Mouse (Mus musculus): ENCODE measurements at regions not wholly inside any gene's neighbourhood (a gene's known extent, or its start where the extent isn't known, plus 50 kb on each side); places are given as distances from the start of the nearest gene placed in this dataset.
A peak's percentile ranks its signal among the peaks of the same experiment; 100 is the strongest.

DNA sequence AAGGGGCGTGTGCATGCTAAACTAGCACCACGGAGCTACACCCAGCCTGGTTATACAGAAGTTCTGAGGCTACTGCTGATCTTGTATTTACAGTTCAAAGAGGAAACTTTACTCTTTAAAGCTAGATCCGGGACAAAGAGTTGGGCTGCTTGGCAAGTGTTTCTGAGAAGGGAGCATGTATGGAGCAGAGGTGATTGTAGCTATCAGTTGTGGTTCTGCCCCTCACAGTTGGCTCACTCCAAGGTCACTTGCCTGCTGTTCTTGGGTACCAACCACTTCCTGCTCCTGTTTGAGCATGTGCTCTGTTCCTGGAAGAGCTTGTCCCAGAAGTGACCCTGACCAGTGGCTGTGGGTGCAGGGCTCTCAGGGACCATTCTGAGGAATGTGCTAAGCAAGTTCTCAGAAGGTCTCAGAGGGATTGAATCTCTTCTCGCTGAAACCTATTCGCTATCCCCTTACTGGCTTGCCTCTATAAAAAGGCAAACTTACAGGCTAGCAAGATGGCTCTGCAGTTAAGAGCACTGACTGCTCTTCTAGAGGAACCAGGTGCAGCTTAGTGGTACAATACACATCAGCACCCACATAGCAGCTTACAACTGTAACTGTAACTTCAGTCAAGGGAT lies 94.9 kb upstream of the Max start:
- Histone ChIP-seq H3K36me3 (ENCODE audit: control insufficient read depth, insufficient read depth, low read length) (no peaks in the 10 kb centered on the region), H3K4me1 (ENCODE audit: control insufficient read depth, insufficient read depth, low read length) (no peaks in the 10 kb centered on the region), H3K27ac (replicated peaks; ENCODE audit: low read depth, low read length) (no peak overlapping the region), H3K9ac (ENCODE audit: low read length) (no peak overlapping the region), H3K27me3 (ENCODE audit: control insufficient read depth, insufficient read depth, low read length) (no peaks in the 10 kb centered on the region), H3K4me2 (ENCODE audit: low read depth, severe bottlenecking) (no peak overlapping the region), H3K4me3 (ENCODE audit: low read depth, low read length) (no peak overlapping the region), H3K9me3 (ENCODE audit: control insufficient read depth, low read length) (no peaks in the 10 kb centered on the region)
- ATAC-seq (ENCODE audit: insufficient number of reproducible peaks, low FRiP score, low TSS enrichment, low read depth) (no peak), DNase-seq (ENCODE audit: low spot score) (no peak)
- WGBS = 73% methylated on average over 5 of the region's 5 CpGs

DNA sequence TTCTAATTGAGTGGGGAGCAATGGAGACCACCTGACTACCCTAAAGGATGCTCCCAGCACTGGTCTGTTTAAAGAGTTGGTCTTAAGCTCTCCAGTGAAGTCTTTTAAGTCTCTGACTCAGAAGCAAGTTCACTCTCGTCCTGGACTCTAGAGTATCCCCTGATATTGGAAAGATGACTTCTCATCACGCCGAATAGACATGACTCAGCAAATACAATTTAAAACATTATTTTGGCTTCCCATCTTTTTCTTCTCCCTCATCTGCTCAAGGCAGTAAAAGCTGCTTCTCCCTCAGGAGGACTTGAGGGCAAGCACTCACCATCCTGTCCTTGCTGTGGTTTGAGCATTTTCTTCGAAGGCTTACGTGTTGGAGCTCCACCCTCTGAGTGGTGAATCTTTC lies 92.7 kb upstream of the Max start:
- no peak overlapping the region for H3K4me3 ChIP-seq (ENCODE audit: low read depth, low read length)
- no peak overlapping the region for H3K4me2 ChIP-seq (ENCODE audit: low read depth, severe bottlenecking)
- 85% methylated on average over 5 of the region's 5 CpGs for WGBS
- no peak for ATAC-seq (ENCODE audit: insufficient number of reproducible peaks, low FRiP score, low TSS enrichment, low read depth)
- H3K27me3 ChIP-seq (ENCODE audit: control insufficient read depth, insufficient read depth, low read length) = no peaks in the 10 kb centered on the region
- H3K4me1 ChIP-seq (ENCODE audit: control insufficient read depth, insufficient read depth, low read length) = no peaks in the 10 kb centered on the region
- no peak for DNase-seq (ENCODE audit: low spot score)
- H3K9ac ChIP-seq (ENCODE audit: low read length) = no peak overlapping the region
- H3K36me3 ChIP-seq (ENCODE audit: control insufficient read depth, insufficient read depth, low read length) = no peaks in the 10 kb centered on the region
- H3K27ac ChIP-seq (replicated peaks; ENCODE audit: low read depth, low read length) = no peak overlapping the region
- H3K9me3 ChIP-seq (ENCODE audit: control insufficient read depth, low read length) = no peaks in the 10 kb centered on the region

DNA sequence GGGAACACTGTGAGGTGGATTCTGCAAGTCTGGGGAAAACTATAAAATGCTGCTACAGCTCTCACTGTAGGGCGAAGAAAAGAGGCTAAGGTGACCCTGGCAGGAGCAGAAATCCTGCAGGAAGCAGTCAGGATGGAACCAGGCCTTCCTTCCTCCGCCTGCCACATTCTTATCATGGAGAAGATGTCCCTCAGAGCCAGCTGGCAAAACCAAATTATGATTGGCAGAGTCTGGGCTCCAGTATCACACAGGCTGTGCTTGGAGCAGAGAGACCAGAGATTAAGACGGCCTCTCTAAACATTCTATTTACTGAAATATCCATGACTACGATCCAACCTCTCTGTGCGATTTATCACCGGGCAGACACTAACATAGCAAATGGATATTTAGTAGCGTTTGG lies 92.2 kb upstream of the Max start:
- no peaks in the 10 kb centered on the region for H3K27me3 ChIP-seq (ENCODE audit: control insufficient read depth, insufficient read depth, low read length)
- WGBS = 94% methylated on average over 7 of the region's 7 CpGs

GRCm38 (mm10) chr12:77052853-77053252 lies 90.9 kb upstream of the Max start:
- WGBS = 74% methylated on average over 6 of the region's 6 CpGs
- no peak overlapping the region for H3K4me2 ChIP-seq (ENCODE audit: low read depth, severe bottlenecking)
- no peak for ATAC-seq (ENCODE audit: insufficient number of reproducible peaks, low FRiP score, low TSS enrichment, low read depth)

More for the DNA sequence above, 92.2 kb upstream of the Max start:
- no peaks in the 10 kb centered on the region for H3K4me1 ChIP-seq (ENCODE audit: control insufficient read depth, insufficient read depth, low read length)
- no peak overlapping the region for H3K27ac ChIP-seq (replicated peaks; ENCODE audit: low read depth, low read length)
- ATAC-seq (ENCODE audit: insufficient number of reproducible peaks, low FRiP score, low TSS enrichment, low read depth) (no peak), DNase-seq (ENCODE audit: low spot score) (no peak)
- H3K9me3 ChIP-seq (ENCODE audit: control insufficient read depth, low read length) = no peaks in the 10 kb centered on the region
- H3K9ac ChIP-seq (ENCODE audit: low read length) = no peak overlapping the region
- H3K4me3 ChIP-seq (ENCODE audit: low read depth, low read length) = no peak overlapping the region
- no peaks in the 10 kb centered on the region for H3K36me3 ChIP-seq (ENCODE audit: control insufficient read depth, insufficient read depth, low read length)
- H3K4me2 ChIP-seq (ENCODE audit: low read depth, severe bottlenecking) = no peak overlapping the region

GRCm38 (mm10) chr12:77048380-77048779 lies 86.4 kb upstream of the Max start:
- 36% methylated on average over 11 of the region's 11 CpGs for WGBS
- ATAC-seq (ENCODE audit: insufficient number of reproducible peaks, low FRiP score, low TSS enrichment, low read depth) = no peak
- H3K27me3 ChIP-seq (ENCODE audit: control insufficient read depth, insufficient read depth, low read length) = no peaks in the 10 kb centered on the region

More at GRCm38 (mm10) chr12:77052853-77053252, 90.9 kb upstream of the Max start:
- Histone ChIP-seq H3K27ac (replicated peaks; ENCODE audit: low read depth, low read length) (no peak overlapping the region), H3K4me1 (ENCODE audit: control insufficient read depth, insufficient read depth, low read length) (no peaks in the 10 kb centered on the region), H3K9ac (ENCODE audit: low read length) (no peak overlapping the region), H3K27me3 (ENCODE audit: control insufficient read depth, insufficient read depth, low read length) (no peaks in the 10 kb centered on the region), H3K4me3 (ENCODE audit: low read depth, low read length) (no peak overlapping the region), H3K9me3 (ENCODE audit: control insufficient read depth, low read length) (no peaks in the 10 kb centered on the region), H3K36me3 (ENCODE audit: control insufficient read depth, insufficient read depth, low read length) (no peaks in the 10 kb centered on the region)
- DNase-seq (ENCODE audit: low spot score) = peak; percentile 51

GRCm38 (mm10) chr12:77047273-77047672 lies 85.3 kb upstream of the Max start:
- 90% methylated on average over 1 of the region's 1 CpGs for WGBS
- Histone ChIP-seq H3K4me2 (ENCODE audit: low read depth, severe bottlenecking) (no peak overlapping the region), H3K4me3 (ENCODE audit: low read depth, low read length) (no peak overlapping the region), H3K9ac (ENCODE audit: low read length) (no peak overlapping the region), H3K27ac (replicated peaks; ENCODE audit: low read depth, low read length) (no peak overlapping the region), H3K36me3 (ENCODE audit: control insufficient read depth, insufficient read depth, low read length) (no peaks in the 10 kb centered on the region), H3K9me3 (ENCODE audit: control insufficient read depth, low read length) (no peaks in the 10 kb centered on the region), H3K4me1 (ENCODE audit: control insufficient read depth, insufficient read depth, low read length) (no peaks in the 10 kb centered on the region), H3K27me3 (ENCODE audit: control insufficient read depth, insufficient read depth, low read length) (no peaks in the 10 kb centered on the region)
- no peak for DNase-seq (ENCODE audit: low spot score)
- ATAC-seq (ENCODE audit: insufficient number of reproducible peaks, low FRiP score, low TSS enrichment, low read depth) = no peak

More at GRCm38 (mm10) chr12:77048380-77048779, 86.4 kb upstream of the Max start:
- no peak overlapping the region for H3K4me3 ChIP-seq (ENCODE audit: low read depth, low read length)
- no peaks in the 10 kb centered on the region for H3K9me3 ChIP-seq (ENCODE audit: control insufficient read depth, low read length)
- H3K4me2 ChIP-seq (ENCODE audit: low read depth, severe bottlenecking) = no peak overlapping the region
- H3K4me1 ChIP-seq (ENCODE audit: control insufficient read depth, insufficient read depth, low read length) = no peaks in the 10 kb centered on the region
- no peak overlapping the region for H3K9ac ChIP-seq (ENCODE audit: low read length)
- no peaks in the 10 kb centered on the region for H3K36me3 ChIP-seq (ENCODE audit: control insufficient read depth, insufficient read depth, low read length)
- no peak for DNase-seq (ENCODE audit: low spot score)
- H3K27ac ChIP-seq (replicated peaks; ENCODE audit: low read depth, low read length) = no peak overlapping the region

DNA sequence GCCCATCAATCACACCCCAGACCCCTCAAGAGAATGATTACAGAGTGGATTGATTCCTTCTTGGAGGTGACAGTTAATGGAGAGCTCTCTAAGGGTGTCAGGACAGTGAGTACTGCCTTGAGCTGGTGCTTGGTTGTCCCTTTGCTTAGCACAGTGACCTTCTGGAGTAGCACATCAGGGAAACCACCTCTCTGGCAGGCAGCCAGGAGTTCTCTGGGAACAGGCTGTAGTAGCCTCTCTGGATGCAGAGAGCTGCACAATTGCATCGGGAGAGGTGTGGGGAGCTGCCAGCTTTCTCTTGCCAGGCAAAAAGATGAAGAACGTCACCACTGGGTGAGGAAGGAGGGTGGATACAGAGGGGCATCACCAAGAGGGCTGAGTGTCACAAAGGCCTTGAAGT lies 84.0 kb upstream of the Max start:
- Histone ChIP-seq H3K9me3 (ENCODE audit: control insufficient read depth, low read length) (no peaks in the 10 kb centered on the region), H3K4me1 (ENCODE audit: control insufficient read depth, insufficient read depth, low read length) (no peaks in the 10 kb centered on the region), H3K27ac (replicated peaks; ENCODE audit: low read depth, low read length) (no peak overlapping the region), H3K9ac (ENCODE audit: low read length) (no peak overlapping the region), H3K36me3 (ENCODE audit: control insufficient read depth, insufficient read depth, low read length) (no peaks in the 10 kb centered on the region), H3K27me3 (ENCODE audit: control insufficient read depth, insufficient read depth, low read length) (no peaks in the 10 kb centered on the region), H3K4me3 (ENCODE audit: low read depth, low read length) (no peak overlapping the region), H3K4me2 (ENCODE audit: low read depth, severe bottlenecking) (no peak overlapping the region)
- ATAC-seq (ENCODE audit: insufficient number of reproducible peaks, low FRiP score, low TSS enrichment, low read depth) = no peak
- DNase-seq (ENCODE audit: low spot score) = no peak
- WGBS = 70% methylated on average over 2 of the region's 2 CpGs

- no peak for DNase-seq (ENCODE audit: low spot score)
- H3K27me3 ChIP-seq (ENCODE audit: control insufficient read depth, insufficient read depth, low read length) = no peaks in the 10 kb centered on the region
- H3K27ac ChIP-seq (replicated peaks; ENCODE audit: low read depth, low read length) = no peak overlapping the region
- ATAC-seq (ENCODE audit: insufficient number of reproducible peaks, low FRiP score, low TSS enrichment, low read depth) = no peak
- H3K4me1 ChIP-seq (ENCODE audit: control insufficient read depth, insufficient read depth, low read length) = no peaks in the 10 kb centered on the region
- no peak overlapping the region for H3K4me2 ChIP-seq (ENCODE audit: low read depth, severe bottlenecking)
- WGBS = 77% methylated on average over 10 of the region's 10 CpGs
- no peaks in the 10 kb centered on the region for H3K9me3 ChIP-seq (ENCODE audit: control insufficient read depth, low read length)
- H3K4me3 ChIP-seq (ENCODE audit: low read depth, low read length) = no peak overlapping the region
- no peak overlapping the region for H3K9ac ChIP-seq (ENCODE audit: low read length)
- no peaks in the 10 kb centered on the region for H3K36me3 ChIP-seq (ENCODE audit: control insufficient read depth, insufficient read depth, low read length)
These were observed 83.4 kb upstream of the Max start for GRCm38 (mm10) chr12:77045356-77045755.

DNA sequence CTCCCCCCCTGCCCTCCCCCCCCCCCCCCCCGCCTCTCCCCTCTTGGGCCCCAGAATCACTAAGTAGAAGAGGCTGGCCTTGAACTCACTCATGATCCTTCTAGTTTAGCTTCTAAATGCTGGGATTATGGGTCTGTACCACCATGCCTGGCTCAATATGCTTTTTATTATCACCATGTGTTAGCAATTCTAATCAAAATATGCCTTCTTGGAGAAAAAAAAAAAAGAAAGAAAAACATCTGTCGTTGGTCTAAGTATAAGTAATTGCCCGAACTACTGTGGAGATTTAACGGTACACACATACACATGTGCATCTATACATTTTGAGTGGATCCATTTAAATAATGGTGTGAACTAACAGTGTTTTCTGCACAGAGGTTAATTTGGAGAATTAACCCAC lies 80.4 kb upstream of the Max start:
- Histone ChIP-seq H3K27me3 (ENCODE audit: control insufficient read depth, insufficient read depth, low read length) (no peaks in the 10 kb centered on the region), H3K4me3 (ENCODE audit: low read depth, low read length) (no peak overlapping the region), H3K4me2 (ENCODE audit: low read depth, severe bottlenecking) (no peak overlapping the region), H3K9ac (ENCODE audit: low read length) (no peak overlapping the region), H3K36me3 (ENCODE audit: control insufficient read depth, insufficient read depth, low read length) (no peaks in the 10 kb centered on the region), H3K27ac (replicated peaks; ENCODE audit: low read depth, low read length) (no peak overlapping the region), H3K9me3 (ENCODE audit: control insufficient read depth, low read length) (no peaks in the 10 kb centered on the region), H3K4me1 (ENCODE audit: control insufficient read depth, insufficient read depth, low read length) (no peaks in the 10 kb centered on the region)
- no peak for ATAC-seq (ENCODE audit: insufficient number of reproducible peaks, low FRiP score, low TSS enrichment, low read depth)
- no peak for DNase-seq (ENCODE audit: low spot score)
- WGBS = 25% methylated on average over 3 of the region's 4 CpGs

Data from limb, embryonic 11.5 days (tissue).